Mouse (Mus musculus): ENCODE measurements at regions not wholly inside any gene's neighbourhood (a gene's known extent, or its start where the extent isn't known, plus 50 kb on each side); places are given as distances from the start of the nearest gene placed in this dataset.

DNA sequence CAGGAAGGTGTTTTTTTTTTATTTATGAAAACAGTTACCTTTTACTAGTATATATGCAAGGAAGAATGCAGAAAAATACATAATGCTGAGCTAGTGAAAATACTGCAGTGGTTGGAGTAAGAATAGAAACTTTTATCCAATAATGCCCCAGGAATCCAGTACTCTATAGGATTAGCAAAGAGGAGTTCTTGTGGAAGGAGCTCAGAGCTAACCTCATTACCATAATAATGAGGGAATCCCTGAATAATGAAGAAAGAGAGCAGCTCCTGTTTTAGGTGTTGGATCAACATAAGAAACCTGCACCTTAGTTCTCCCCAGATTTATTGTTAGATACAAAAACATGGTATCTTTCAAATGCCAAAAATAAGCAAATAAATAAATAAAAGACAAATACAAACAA is 527.0 kb upstream of the Pom121l12 start:
- TF ChIP-seq ZNF384 (IDR thresholded peaks at IDR 0.05; ENCODE audit: low read depth, low read length) (no peak), ZC3H11A (IDR thresholded peaks at IDR 0.05; ENCODE audit: borderline replicate concordance, low read depth, low read length) (no peak), HCFC1 (IDR thresholded peaks at IDR 0.05; ENCODE audit: borderline replicate concordance, insufficient read depth, low read length) (no peak), MAFK (IDR thresholded peaks at IDR 0.05; ENCODE audit: insufficient read depth, low read depth, low read length) (no peak), CHD2 (IDR thresholded peaks at IDR 0.05; ENCODE audit: low read depth, low read length) (no peak)
